Mouse (Mus musculus) small intestine, adult 2 months (tissue): ENCODE measurements at regions not wholly inside any gene's neighbourhood (a gene's known extent, or its start where the extent isn't known, plus 50 kb on each side); places are given as distances from the start of the nearest gene placed in this dataset.

Experiments used
- CTCF ChIP-seq: fragments of 200-500 bp; IDR thresholded peaks from 2 replicates; pipeline ENCODE4 v1.5.1; 2012; ENCODE audit warnings: low read depth, mild to moderate bottlenecking, control low read depth, inconsistent platforms, low read length, moderate library complexity, mixed read lengths; ENCODE audit not compliant: insufficient replicate concordance, insufficient read length; ENCODE audit errors: extremely low read depth
- POLR2A ChIP-seq: fragments of 200-500 bp; IDR thresholded peaks from 2 replicates; pipeline ENCODE4 v1.6.1; 2012; ENCODE audit warnings: low read depth, mild to moderate bottlenecking, control low read depth, inconsistent platforms, low read length, moderate library complexity

- TF ChIP-seq CTCF (no peak), POLR2A (no peak)
These were observed 112.8 kb downstream of the Gxylt1 start for GRCm38 (mm10) chr15:93161924-93162910.
